Mouse (Mus musculus): ENCODE data around the gene Fam20a.
A peak's percentile ranks its signal among the peaks of the same experiment; 100 is the strongest.

Gene Fam20a

DNA sequence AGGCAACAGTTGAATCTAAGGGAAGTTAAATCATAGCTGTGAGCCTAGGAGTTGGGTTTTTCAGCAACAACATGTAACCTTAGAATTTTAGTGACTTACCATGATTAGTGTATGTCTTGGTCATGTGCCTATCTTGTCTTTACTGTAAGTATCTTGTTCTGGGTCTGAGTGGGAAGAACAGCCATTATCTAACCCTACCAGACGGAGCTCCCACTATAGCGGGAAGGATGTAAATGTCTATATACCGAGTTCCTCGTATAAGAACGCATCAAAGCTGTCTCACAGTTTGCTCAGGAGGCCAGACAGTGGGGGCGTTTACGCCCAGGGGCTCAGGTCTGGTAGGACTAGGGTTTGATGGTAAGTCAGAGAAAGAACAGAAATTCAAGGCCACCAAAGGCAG, 65.8 kb downstream of the Fam20a start:
- DNase-seq (ENCODE audit: low read depth, low spot score) = no peak

- no peak for DNase-seq (ENCODE audit: low read depth, low spot score)
These were observed 67.5 kb downstream of the Fam20a start for GRCm38 (mm10) chr11:109654581-109654980.

DNA sequence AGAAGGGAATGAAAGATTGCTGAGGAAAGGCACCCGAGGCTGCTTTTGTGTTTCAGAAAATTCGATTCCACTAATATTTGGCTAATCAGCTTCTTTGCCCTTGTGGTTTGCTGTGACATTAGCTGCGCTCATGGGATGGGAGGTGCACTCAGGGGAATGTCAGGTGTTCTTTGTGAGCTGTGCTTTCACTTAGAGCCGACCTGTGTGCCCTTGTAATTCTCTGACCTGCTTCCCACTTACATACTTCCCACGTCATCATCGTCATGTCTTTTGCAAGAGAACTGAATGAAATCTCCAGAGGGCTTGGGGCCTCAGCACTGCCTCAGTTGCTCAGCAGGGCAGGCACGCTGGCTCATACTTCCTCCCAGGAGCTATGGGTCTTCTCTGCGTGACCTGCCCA, 68.9 kb downstream of the Fam20a start:
- DNase-seq (ENCODE audit: low read depth, low spot score) = no peak

DNA sequence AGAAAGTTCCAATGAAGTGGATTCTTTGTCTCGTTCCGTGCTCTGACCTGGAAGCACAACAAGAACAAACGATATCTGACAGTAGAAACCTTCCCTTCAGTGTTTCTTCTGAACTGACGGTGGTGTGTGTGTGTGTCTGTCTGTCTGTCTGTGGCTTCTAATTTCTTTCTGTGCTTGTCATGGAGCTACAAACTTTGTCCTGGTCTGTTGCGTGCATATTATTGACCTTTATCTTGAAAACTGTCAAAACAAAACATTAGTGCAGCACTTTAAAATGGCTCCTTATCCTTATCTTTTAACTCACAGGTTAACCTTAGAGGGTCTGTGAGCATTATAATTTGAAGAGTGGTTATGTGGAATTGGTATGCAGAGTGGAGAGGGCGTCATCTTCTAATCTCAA, 69.6 kb downstream of the Fam20a start:
- no peak for DNase-seq (ENCODE audit: low read depth, low spot score)

- no peak for DNase-seq (ENCODE audit: low read depth, low spot score)
These were observed 70.5 kb downstream of the Fam20a start for GRCm38 (mm10) chr11:109651566-109652024.

DNA sequence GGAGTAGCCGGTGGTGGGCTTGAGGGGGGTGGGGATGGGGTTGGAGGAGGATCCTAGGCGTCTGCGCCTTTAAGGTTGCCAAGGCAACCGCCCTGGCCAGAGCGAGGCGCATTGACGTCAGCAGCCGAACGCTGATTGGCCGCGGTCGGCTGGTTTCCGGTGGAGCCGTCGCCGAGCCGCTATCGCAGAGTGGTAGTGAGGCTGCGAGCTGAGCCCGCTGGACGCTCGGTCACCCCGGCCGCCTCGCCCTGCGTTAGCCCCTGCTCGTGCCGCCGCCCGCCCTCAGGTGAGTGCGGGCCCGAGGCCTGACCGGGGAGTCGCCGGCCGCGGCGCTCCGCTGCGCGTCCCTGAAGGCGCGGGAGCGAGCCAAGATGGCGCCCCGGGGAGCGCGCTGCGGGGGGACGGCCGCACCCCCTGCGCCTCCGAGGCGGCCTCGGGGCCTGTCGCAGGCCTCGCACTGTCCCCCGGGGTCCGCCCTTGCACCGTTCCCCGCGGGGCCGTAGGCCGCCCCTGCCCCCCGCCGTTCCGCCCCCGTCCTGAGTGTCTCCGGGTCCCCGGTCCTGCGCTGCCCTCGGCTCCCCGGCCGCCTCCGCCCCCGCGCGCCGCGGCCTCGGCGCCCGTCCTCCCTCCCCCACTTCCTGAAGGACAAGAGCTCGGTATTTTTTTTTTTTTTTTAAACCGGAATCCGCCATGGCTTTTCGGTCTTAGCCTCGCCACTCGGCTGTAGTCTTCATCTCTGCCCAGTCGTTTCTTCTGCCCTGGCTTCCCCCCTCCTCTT, 71.1 kb downstream of the Fam20a start:
- DNase-seq (ENCODE audit: low read depth, low spot score) = peak; percentile 92

DNA sequence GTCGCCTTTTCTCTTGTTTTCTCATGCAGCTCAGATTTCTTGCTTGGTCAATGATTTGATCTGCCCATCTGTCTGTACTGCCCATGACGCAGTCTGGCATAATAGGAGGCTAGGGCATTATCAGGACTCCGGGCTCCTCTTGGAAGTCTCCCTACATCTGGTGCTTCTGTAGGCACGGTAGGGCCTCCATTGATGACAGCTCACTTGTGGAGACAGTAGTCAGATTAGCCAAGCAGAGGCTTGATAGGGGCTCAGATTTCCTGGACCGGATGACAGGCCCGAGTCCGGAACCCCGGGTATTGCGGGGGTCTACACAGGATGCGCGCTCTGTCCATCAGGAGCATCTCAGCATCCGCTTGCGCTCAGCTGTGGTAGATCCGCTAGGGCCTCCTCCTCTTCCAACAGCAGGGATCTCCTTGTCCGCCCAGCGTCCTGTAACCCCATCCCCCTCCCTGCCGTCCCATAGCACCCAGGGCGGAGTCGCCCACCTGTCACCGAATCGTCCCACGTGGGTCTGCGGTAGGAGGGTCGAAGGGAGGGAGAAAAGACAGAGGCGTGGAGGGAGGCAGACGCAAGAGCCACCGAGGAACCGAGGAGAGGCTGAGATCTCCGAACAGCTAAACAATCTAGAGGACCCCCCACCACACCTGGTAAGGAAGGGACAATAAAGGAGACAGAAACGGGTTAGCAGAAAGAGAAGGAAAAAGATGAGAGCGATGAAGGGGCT, 71.9 kb downstream of the Fam20a start:
- DNase-seq (ENCODE audit: low read depth, low spot score) = peak; percentile 68

DNA sequence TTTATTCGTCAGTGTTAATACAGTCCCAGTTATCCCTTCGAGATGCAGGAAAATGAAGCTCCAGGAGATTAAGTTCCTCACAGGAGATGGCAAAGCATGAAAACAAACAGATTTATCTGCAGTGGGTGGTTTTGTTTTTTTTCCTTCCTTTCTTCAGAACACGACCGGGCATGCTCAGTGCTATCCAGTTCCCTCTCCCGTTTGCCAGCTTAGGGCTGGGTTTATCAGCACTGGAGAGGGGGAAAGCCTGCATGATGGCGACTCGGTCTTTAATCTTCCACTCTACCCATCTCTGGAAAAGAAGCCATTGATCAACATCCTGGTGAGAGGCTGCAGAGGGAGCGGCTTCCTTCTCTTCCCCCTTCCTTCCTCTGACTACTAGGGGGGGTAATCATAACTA, 72.9 kb downstream of the Fam20a start, which contains the start of gene Prkar1a:
TSS of gene Prkar1a (plus strand) at position 200 of the 400 bp plus-strand sequence.
- no peak for DNase-seq (ENCODE audit: low read depth, low spot score)

DNA sequence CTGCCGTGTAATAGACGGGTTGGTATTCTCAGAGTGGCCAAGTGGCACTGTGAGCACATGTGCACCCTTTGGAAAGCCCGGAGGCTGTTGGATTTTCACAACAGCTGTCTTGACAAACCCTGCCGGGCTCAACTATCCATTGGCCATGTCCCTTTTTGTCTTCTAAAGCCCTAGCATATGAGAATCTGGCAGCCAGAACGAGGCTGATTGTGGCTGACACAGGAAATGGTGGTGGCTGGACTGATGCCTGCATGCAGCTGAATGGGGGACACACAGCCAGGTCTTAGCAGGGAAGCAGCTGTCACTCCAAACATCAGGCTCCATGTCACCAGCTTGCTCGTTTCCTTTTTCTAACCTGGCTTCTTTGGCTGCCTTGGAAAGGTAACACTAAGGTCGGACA, 73.6 kb downstream of the Fam20a start:
- no peak for DNase-seq (ENCODE audit: low read depth, low spot score)

DNA sequence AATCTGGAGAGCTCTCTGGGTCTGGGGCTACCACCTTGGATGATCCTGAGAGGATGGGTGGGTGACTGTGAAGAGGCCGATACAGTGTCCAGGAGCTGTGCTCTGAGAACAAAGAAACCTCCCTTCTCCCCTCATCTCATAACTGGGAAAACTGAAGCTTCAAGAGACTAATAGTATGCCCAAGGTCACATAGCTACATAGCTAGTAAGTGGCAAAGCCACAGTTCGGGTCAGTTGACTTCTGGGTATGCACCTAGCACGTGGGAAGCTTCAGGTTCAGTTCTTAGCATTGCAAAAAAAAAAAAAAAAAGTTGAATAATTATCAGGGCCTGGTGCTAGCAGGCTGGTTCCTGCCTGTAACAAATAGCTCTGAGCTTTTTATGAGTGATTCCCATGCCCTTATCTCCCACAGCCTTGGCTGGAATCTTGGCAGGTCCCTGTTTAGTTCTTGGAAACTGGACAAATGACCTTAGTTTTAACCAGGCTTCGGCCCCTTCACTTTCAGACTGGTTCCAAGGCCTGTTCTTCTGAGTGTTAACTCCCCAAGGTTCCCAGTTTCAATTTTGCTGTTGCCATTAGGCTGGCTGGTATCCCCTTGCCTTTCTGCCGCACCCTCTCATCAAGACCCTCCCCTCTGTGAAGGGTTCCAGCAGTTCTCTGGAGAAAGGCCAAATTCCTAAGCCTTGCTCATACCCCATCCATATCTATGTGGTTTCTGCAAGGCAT, 80.4 kb downstream of the Fam20a start:
- no peak for DNase-seq (ENCODE audit: low read depth, low spot score)

DNA sequence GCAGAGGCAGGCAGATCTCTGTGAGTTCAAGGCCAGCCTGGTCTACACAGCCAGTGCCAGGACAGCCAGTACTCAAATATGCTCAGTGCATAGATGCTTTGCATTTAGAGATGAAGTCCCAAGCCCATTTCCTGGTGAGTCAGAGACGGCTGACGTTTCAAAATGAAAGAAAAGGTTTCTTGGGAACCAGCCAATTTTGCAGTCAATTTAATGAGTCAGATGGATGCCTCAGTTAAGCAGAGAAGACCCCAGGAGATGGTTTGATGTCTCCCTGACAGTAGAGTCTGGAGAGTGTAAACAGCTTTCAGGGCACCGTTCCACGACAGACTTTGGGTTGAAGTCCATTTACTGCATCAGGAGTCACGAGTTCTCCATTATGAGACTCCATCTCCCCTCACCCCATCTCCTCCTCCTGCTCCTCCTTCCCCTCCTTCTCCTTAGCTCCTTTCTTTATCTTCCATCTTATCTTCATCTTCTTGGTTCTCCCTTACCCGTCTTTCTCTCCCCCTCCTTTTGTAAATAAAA, 86.1 kb downstream of the Fam20a start:
- DNase-seq (ENCODE audit: low read depth, low spot score) = no peak

DNA sequence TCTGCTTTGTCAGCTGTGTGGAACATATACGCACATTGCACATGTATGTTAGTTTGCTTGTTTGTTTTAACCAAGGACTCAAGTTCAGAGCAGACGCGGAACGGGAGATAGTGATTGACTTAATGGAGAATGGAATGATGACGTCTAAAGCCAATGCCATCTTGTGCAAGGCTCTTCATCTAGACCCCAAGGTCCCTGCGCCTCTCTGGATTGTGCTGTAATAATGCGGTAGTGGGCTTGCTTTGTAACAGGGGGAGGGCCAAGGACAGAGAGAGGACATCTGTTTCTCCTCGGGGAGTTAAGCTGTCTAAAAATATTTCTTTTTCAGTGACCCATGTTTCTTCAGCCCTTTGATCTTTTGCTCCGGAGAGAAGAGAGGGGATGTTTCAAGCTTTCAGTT, 87.2 kb downstream of the Fam20a start:
- no peak for DNase-seq (ENCODE audit: low read depth, low spot score)

- DNase-seq (ENCODE audit: low read depth, low spot score) = no peak
These were observed 93.0 kb downstream of the Fam20a start for GRCm38 (mm10) chr11:109629021-109629521.

DNA sequence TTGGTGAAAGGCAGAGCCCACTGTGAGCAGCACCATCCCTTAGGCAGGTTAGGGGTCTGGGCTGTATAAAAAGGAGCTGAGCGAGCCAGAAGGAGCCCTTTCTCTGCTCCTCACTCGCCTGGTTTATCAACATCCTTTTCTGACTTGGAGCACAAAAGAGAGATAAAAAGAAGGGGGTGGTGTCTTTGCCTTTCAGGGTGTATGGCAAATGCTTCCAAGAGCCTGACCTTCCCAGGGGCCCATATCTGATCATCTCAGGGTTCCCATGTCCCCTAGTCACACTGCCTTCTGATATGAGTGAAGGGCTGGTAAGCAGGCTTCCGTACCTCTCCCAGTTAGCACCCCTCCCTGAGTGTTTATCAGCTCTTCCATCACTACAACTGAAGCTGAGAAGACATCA, 94.0 kb downstream of the Fam20a start:
- DNase-seq (ENCODE audit: low read depth, low spot score) = no peak

GRCm38 (mm10) chr11:109627648-109628047, 94.4 kb downstream of the Fam20a start:
- DNase-seq (ENCODE audit: low read depth, low spot score) = no peak

DNA sequence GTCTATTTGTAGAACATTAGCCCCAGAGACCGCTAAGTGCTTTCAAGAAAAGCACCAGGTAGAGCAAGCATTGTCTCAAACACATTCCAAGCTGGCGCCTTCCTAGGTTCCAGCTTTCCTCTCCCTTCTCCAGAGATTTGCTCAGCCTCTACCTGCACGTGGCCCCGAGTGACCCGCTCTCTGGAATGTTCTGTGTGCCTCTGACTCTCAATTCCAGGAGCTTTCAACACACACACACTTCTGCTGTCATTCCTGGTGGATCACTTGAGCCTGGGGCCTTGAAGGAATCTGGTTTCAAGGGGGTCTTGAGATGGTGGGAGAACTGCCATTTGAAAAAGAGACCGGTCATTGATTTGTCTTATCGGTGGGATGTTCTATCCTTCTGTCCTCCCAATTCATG, 98.8 kb downstream of the Fam20a start:
- DNase-seq (ENCODE audit: low read depth, low spot score) = no peak

GRCm38 (mm10) chr11:109622518-109623037, 99.5 kb downstream of the Fam20a start:
- DNase-seq (ENCODE audit: low read depth, low spot score) = no peak

DNA sequence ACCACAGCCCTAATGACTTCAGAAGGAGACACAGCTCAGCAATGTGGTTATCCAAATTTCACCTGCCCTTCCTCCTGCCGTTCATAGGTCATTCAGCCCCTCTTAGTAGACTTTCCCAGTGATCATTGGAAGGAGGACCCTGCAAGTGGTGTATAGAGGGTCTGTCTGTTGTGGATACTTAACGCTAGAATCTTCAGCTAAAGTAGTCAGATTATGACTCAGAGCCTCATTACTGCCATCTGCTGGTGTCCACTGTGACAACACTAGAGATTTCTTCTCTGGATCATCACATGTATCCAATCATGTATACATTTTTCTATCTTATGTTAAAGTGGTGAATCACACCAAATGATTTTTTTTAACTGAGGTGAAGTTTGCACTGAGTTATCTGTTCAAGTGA, 100.9 kb downstream of the Fam20a start:
- no peak for DNase-seq (ENCODE audit: low read depth, low spot score)

- DNase-seq (ENCODE audit: low read depth, low spot score) = no peak
These were observed 101.7 kb downstream of the Fam20a start for GRCm38 (mm10) chr11:109620356-109620755.

Measured in embryo, embryonic 11.5 days (tissue).